Mouse (Mus musculus) kidney, embryonic 15.5 days (tissue): Measurements from ENCODE around the gene Rock2. TPM values are rescaled to one million over a fixed set of nuclear protein-coding genes. Genes with fewer than 3 reads are reported as not detected.

ENCODE experiments used
- ATAC-seq: fragments of 200-750 bp; cut with Nextera tagmentation; replicated peaks from 2 replicates; pipeline ENCODE4 v1.8.0; 2017; ENCODE audit warnings: moderate TSS enrichment; ENCODE audit not compliant: low FRiP score
- H3K27ac ChIP-seq: fragments of 300-500 bp; sonication (generic); 2 replicates; pipeline ENCODE4 v1.5.1; 2015; ENCODE audit warnings: mild to moderate bottlenecking, inconsistent platforms
- H3K27me3 ChIP-seq: fragments of 300-500 bp; sonication (generic); 2 replicates; pipeline ENCODE4 v1.6.1; 2015; ENCODE audit warnings: inconsistent platforms
- H3K36me3 ChIP-seq: fragments of 300-500 bp; sonication (generic); 2 replicates; pipeline ENCODE4 v1.6.1; 2015; ENCODE audit warnings: inconsistent platforms
- H3K4me1 ChIP-seq: fragments of 300-500 bp; sonication (generic); 2 replicates; pipeline ENCODE4 v1.6.1; 2015; ENCODE audit warnings: inconsistent platforms
- H3K4me2 ChIP-seq: fragments of 300-500 bp; sonication (generic); 2 replicates; pipeline ENCODE4 v1.6.1; 2015; ENCODE audit warnings: moderate library complexity, mild to moderate bottlenecking, inconsistent platforms
- H3K4me3 ChIP-seq: fragments of 300-500 bp; sonication (generic); replicated peaks from 2 replicates; pipeline ENCODE4 v1.5.1; 2015; ENCODE audit warnings: mild to moderate bottlenecking, inconsistent platforms
- H3K9ac ChIP-seq: fragments of 300-500 bp; sonication (generic); 2 replicates; pipeline ENCODE4 v1.6.1; 2015; ENCODE audit warnings: mild to moderate bottlenecking, inconsistent platforms
- H3K9me3 ChIP-seq: fragments of 300-500 bp; sonication (generic); replicated peaks from 2 replicates; pipeline ENCODE4 v1.6.1; 2016; ENCODE audit warnings: inconsistent platforms
- WGBS: fragments of 180-500 bp; shearing (Covaris S2); methylation state at CpG from one replicate; pipeline ENCODE4 v1.1.7; 2015; ENCODE audit warnings: mixed read lengths; 5-methylcytosine and 5-hydroxymethylcytosine counted together
- polyA plus RNA-seq: library from polyadenylated mRNA; unstranded; fragments of >200 nt; fragmentation: Nextera tagmentation; extraction: Ambion mirVana; gene quantifications from 2 replicates; pipeline ENCODE4 v1.2.1, GENCODE M21; 2015

The Rock2 gene
- polyA plus RNA-seq, 1 experiment from 2014 or later, result 16.6 TPM

DNA sequence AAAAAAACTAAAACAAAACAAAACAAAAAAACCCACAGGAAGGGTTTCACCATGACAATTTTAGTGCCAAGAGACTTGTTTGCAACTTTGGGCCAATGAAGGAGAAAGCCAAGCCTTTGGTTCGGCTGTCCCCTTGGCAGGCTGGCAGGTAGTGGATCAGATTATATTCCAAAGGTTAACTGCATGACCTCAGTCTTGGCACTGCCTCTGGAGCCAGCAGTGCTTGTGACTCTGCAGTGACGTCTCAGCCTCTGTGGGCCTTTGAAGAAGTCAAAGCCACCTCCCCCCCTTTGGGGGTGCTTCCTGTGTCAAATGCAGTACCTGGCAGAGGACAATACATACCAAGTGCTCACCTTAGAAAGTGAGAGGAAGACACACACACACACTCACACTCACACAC, 20.6 kb upstream of the Rock2 start:
- peaks cover 43% of the 10 kb centered on the region for H3K4me1 ChIP-seq
- WGBS, result 34% methylated on average over 2 of the region's 2 CpGs
- H3K4me2 ChIP-seq, result no peak overlapping the region
- ATAC-seq, result no peak
- no peak overlapping the region for H3K4me3 ChIP-seq
- no peaks in the 10 kb centered on the region for H3K27me3 ChIP-seq
- H3K9me3 ChIP-seq, result no peaks in the 10 kb centered on the region
- H3K27ac ChIP-seq, result no peak overlapping the region
- no peaks in the 10 kb centered on the region for H3K36me3 ChIP-seq
- no peak overlapping the region for H3K9ac ChIP-seq

DNA sequence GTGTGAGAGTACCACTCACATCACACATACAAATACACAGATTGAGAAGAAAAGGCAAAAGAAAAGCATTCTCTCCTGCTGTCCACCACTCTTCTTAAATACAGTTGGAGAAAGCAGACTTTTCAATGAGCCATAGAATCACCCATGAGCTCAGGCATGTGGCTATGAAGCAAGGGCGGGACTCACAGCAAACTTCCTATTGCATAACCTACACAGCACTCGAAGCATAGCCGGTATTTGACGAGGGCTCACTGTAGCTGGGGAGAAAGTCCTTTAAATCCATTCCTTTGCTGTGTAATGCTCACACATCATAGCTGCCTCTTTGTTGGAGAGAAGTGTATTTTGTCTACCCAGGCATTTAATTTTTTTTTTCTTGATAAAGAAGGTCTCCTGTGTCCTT, 19.4 kb upstream of the Rock2 start:
- no peak for ATAC-seq
- no peak overlapping the region for H3K4me3 ChIP-seq
- no peaks in the 10 kb centered on the region for H3K36me3 ChIP-seq
- no peak overlapping the region for H3K9ac ChIP-seq
- no peak overlapping the region for H3K27ac ChIP-seq
- no peaks in the 10 kb centered on the region for H3K27me3 ChIP-seq
- 61% methylated on average over 4 of the region's 4 CpGs for WGBS
- H3K4me2 ChIP-seq, result no peak overlapping the region
- no peaks in the 10 kb centered on the region for H3K9me3 ChIP-seq
- H3K4me1 ChIP-seq, result peaks cover 34% of the 10 kb centered on the region

DNA sequence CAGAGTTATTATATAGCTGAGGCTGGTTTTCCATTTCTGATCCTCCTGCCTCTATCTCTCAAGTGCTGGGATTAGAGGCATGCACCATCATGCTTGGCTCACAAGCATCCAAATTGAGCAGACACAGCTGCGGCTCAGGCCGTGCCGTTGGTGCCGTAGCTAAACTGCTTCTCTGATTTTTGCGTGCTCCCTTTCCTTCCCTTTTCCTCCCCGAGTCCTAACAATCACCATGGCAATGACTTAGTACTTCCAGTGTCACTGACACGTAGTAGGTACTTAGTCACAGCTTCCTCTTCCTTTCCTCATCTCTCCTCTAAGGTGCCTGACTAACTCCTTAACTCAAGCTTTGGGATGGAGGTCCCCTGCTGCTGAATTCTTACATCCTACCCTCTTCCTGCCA, 19.0 kb upstream of the Rock2 start:
- WGBS, result 71% methylated on average over 7 of the region's 7 CpGs
- Histone ChIP-seq H3K9ac (no peak overlapping the region), H3K36me3 (no peaks in the 10 kb centered on the region), H3K4me1 (peaks cover 30% of the 10 kb centered on the region), H3K9me3 (no peaks in the 10 kb centered on the region), H3K27ac (no peak overlapping the region), H3K4me2 (no peak overlapping the region), H3K4me3 (no peak overlapping the region), H3K27me3 (no peaks in the 10 kb centered on the region)
- no peak for ATAC-seq

DNA sequence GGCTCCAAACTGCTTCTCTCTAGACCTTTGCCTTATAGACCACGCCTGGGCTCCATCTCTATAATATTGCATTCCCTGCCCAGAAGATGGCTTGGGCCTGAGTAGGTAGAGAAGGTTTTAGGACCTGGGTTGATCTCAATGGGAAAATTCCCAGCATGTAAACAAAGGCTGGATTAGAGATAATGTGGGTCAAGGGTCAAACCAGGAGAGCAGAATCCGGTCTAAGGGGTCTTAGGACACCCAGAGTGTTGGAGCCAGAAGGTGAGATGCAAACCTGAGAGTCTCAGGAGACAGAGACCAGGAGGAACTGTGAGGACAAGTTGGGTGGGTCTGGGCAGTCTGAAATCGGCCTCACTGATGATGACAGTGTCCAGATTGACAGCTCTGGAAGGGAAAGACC, 18.0 kb upstream of the Rock2 start:
- 54% methylated on average over 3 of the region's 3 CpGs for WGBS
- no peak for ATAC-seq
- Histone ChIP-seq H3K4me1 (peaks cover 25% of the 10 kb centered on the region), H3K27ac (peak overlapping the region; percentile 61; the same call in 1 of the 2 replicates), H3K36me3 (no peaks in the 10 kb centered on the region), H3K27me3 (no peaks in the 10 kb centered on the region), H3K4me3 (no peak overlapping the region), H3K9ac (no peak overlapping the region), H3K9me3 (no peaks in the 10 kb centered on the region), H3K4me2 (no peak overlapping the region)

DNA sequence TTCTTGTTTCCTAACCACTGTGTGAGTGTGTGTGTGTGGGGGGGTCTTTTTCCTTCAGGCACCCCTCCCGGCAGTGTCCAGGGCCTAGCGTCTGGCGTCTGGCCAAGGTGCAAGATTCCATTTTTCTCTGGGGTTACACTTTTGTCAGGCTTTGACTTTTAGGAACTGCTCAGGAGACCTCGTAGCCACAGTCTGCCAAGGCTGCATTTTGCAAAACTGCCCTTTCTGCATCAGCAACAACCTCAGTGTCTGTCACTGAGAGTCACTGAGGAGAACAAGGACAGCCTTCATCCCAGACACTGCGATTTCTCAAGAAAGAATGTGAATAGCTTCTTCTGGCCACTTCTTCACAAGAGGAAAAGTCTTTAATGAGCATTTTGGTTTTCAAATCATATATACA, 17.6 kb upstream of the Rock2 start:
- no peak for ATAC-seq
- no peaks in the 10 kb centered on the region for H3K27me3 ChIP-seq
- H3K9ac ChIP-seq, result no peak overlapping the region
- H3K4me3 ChIP-seq, result no peak overlapping the region
- no peaks in the 10 kb centered on the region for H3K36me3 ChIP-seq
- peaks cover 25% of the 10 kb centered on the region for H3K4me1 ChIP-seq
- H3K9me3 ChIP-seq, result no peaks in the 10 kb centered on the region
- H3K27ac ChIP-seq, result peak overlapping the region; percentile 61
- no peak overlapping the region for H3K4me2 ChIP-seq
- WGBS, result 56% methylated on average over 5 of the region's 5 CpGs

DNA sequence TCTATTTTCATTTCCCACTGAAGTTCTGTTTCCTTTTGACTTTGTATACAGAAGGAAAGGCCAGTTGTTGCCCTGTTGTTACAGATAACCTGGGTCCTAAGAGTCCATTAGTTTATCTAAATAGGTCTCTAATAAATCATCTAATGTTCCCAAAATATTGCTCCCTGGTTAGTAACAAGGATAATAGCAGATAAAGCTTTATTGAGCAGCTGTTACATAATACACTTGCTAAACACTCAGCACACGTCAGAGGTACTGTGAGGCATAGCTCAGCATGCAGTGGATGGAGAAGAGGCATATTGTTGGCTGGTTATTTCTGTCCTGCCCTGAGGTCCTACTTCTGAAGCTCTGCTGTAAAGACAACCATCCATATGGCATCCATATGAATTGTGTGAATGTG, 17.0 kb upstream of the Rock2 start:
- H3K27ac ChIP-seq, result peak overlapping the region; percentile 61; the same call in 1 of the 2 replicates
- H3K4me1 ChIP-seq, result peaks cover 30% of the 10 kb centered on the region
- no peaks in the 10 kb centered on the region for H3K27me3 ChIP-seq
- no peaks in the 10 kb centered on the region for H3K9me3 ChIP-seq
- ATAC-seq, result no peak
- no peak overlapping the region for H3K4me2 ChIP-seq
- 57% methylated on average over 1 of the region's 1 CpGs for WGBS
- H3K9ac ChIP-seq, result no peak overlapping the region
- H3K4me3 ChIP-seq, result no peak overlapping the region
- no peaks in the 10 kb centered on the region for H3K36me3 ChIP-seq

DNA sequence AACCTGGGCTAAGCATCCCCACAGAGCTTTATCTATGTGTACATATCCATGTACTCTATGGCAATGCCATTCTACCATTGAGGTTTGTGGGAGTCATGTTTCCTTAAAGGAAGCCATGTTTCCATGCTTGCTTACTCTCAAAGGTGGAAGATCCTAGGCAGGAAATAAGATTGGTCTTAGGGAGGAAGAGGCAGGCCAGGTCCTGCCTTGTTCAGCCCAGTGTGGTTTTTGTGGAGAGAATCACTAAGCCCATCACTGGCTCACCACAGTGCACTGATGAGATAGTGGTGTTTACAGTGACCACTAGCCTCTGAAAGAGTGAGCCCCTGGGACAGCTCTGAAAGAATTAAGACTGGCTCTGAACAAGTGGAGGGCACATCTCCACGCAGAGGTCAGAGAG, 15.3 kb upstream of the Rock2 start:
- Histone ChIP-seq H3K4me1 (peaks cover 34% of the 10 kb centered on the region), H3K9ac (no peak overlapping the region)
- 90% methylated on average over 1 of the region's 1 CpGs for WGBS

DNA sequence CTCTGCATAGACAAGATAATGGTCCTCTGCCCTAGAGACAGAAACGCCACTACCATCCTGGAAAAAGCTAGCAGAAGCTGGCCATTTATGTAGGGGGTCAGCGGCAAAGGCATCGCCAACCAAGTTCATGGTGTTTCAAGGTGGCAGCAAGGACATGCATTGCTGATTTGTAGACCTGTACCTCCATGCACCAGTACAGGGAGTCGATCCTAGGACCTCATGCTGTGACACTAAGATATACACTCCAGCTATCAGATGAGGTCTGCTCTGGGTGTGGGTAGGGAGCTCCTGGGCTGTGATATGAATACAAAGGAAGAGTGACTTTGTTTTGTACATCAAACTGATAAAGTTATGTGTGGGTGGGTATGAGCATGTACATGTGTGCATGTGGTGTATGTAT, 14.6 kb upstream of the Rock2 start:
- no peak for ATAC-seq
- no peak overlapping the region for H3K27ac ChIP-seq

More for the DNA sequence above, 15.3 kb upstream of the Rock2 start:
- H3K9me3 ChIP-seq, result no peaks in the 10 kb centered on the region
- H3K27ac ChIP-seq, result no peak overlapping the region
- ATAC-seq, result no peak
- no peaks in the 10 kb centered on the region for H3K36me3 ChIP-seq
- no peak overlapping the region for H3K4me3 ChIP-seq
- H3K4me2 ChIP-seq, result no peak overlapping the region
- H3K27me3 ChIP-seq, result no peaks in the 10 kb centered on the region

DNA sequence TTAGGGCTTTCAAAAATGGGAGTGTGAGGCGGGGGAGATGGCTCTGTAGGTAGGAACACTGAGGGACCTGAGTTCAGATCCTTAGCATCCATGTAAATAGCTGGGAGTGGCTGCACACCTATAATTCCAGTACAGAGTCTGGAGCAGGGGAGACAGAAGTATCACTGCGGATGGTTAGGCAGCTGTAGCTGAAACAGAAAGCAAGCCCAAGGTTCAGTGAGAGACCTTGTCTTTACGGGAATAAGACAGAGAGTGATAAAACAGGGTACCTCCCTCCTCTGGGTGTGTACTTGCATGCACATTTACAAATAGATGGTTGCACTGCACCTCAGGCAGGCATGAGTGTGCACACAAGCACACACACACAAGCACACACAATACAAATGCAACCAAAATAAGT, 12.3 kb upstream of the Rock2 start:
- ATAC-seq, result no peak
- no peaks in the 10 kb centered on the region for H3K9me3 ChIP-seq
- no peak overlapping the region for H3K27ac ChIP-seq
- no peak overlapping the region for H3K4me3 ChIP-seq
- WGBS, result 78% methylated on average over 3 of the region's 3 CpGs
- H3K36me3 ChIP-seq, result no peaks in the 10 kb centered on the region
- no peak overlapping the region for H3K4me2 ChIP-seq
- H3K27me3 ChIP-seq, result no peaks in the 10 kb centered on the region
- H3K4me1 ChIP-seq, result peaks cover 17% of the 10 kb centered on the region
- H3K9ac ChIP-seq, result no peak overlapping the region

More for the DNA sequence above, 14.6 kb upstream of the Rock2 start:
- Histone ChIP-seq H3K4me3 (no peak overlapping the region), H3K4me1 (peaks cover 32% of the 10 kb centered on the region), H3K9ac (no peak overlapping the region), H3K4me2 (no peak overlapping the region), H3K36me3 (no peaks in the 10 kb centered on the region), H3K27me3 (no peaks in the 10 kb centered on the region), H3K9me3 (no peaks in the 10 kb centered on the region)
- 91% methylated on average over 4 of the region's 4 CpGs for WGBS

DNA sequence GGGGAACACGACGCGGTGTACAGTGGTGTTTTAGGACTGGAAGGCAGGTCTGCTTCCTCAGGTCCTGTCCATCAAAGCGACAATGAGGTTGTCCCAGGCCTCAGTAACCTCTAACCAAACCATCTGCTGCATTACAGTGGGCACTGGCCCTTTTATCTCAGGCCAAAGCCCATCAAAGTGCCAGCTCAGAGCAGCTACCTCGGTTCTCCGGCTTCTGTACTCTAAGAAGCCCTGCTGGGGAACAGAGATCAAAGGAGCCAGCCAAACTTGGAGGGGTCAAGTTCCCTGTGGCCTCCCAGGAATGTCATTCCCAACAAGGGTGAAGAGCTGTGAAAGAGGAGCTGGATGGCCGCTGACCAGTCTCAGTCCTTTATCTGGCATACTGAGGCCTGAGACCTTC, 11.6 kb upstream of the Rock2 start:
- Histone ChIP-seq H3K9me3 (no peaks in the 10 kb centered on the region), H3K4me2 (no peak overlapping the region), H3K27me3 (0 out of 2 replicates have a peak, but pooled peaks cover 3% of the 10 kb centered on the region), H3K27ac (no peak overlapping the region), H3K36me3 (no peaks in the 10 kb centered on the region), H3K4me3 (no peak overlapping the region), H3K9ac (no peak overlapping the region), H3K4me1 (peaks cover 16% of the 10 kb centered on the region)
- WGBS, result 60% methylated on average over 7 of the region's 7 CpGs
- peak; percentile 22; the same call in 1 of the 2 replicates for ATAC-seq

DNA sequence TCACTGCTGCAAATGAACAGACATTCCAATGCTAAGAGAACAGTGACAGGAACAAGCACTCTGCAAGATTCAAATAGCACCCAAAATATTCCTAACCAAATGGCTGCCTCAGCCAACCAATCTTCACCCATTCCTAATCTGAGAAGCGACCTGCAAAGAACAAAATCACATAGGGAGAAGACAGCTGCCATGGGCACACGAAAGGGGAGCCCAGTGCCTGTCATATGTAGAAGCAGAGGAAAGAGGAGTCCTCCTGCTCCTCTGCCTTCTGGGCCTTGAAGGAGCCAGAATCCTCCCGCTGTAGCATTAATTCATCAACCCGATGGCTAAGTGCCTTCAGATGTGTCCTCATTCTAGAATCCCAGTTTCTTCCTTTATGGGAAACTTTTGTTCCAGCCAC, 10.2 kb upstream of the Rock2 start:
- ATAC-seq, result no peak
- 94% methylated on average over 4 of the region's 4 CpGs for whole genome bisulfite sequencing

DNA sequence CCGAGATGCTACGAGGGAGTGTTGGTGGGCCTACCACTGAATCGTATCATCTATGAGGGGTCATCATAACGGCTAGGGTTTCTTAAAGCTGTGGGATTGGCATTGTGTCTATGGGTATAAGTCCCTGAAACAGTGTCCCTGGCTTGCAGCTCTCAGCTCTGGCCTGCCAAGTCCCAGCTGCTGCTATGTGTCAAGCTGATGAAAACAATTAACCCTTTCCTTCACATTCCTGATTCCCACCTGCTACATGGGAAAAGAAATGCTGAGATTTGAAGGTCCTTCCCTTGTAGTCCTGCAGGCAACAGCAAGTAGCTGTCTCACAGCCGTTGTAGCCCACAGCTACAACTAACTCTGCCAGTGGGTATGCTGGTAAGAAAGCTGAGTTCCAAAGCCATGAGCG, 8.3 kb upstream of the Rock2 start:
- no peaks in the 10 kb centered on the region for H3K9me3 ChIP-seq
- H3K27me3 ChIP-seq, result 0 out of 2 replicates have a peak, but pooled peaks cover 3% of the 10 kb centered on the region
- no peak overlapping the region for H3K4me3 ChIP-seq
- no peak overlapping the region for H3K27ac ChIP-seq
- no peak for ATAC-seq
- WGBS, result 88% methylated on average over 6 of the region's 6 CpGs
- H3K9ac ChIP-seq, result no peak overlapping the region
- no peaks in the 10 kb centered on the region for H3K36me3 ChIP-seq
- H3K4me1 ChIP-seq, result peaks cover 16% of the 10 kb centered on the region
- no peak overlapping the region for H3K4me2 ChIP-seq

More for the DNA sequence above, 10.2 kb upstream of the Rock2 start:
- Histone ChIP-seq H3K4me2 (no peak overlapping the region), H3K27ac (no peak overlapping the region), H3K4me3 (no peak overlapping the region), H3K9me3 (no peaks in the 10 kb centered on the region), H3K4me1 (peaks cover 16% of the 10 kb centered on the region), H3K9ac (no peak overlapping the region), H3K27me3 (0 out of 2 replicates have a peak, but pooled peaks cover 3% of the 10 kb centered on the region), H3K36me3 (no peaks in the 10 kb centered on the region)

DNA sequence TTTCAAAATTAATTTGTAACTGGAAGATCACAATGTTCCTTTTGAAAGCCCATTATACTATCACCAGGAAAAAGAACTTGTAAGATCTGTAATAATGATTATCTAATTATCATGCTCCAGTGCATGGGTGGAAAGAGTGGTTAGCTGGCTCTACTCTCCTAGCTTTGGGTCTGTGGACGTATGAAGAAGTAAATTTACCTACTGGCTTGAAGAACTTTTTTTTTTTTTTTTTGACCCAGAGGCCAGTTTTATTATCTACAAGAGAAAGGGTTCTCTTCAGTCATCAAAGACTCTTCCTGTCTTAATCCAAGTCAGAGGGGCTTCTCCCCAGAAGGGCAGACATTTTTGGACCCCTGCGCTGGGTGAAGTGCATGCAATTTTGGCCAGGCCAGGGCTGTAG, 1.7 kb upstream of the Rock2 start:
- WGBS, result 84% methylated on average over 2 of the region's 2 CpGs
- no peaks in the 10 kb centered on the region for H3K27me3 ChIP-seq
- H3K4me2 ChIP-seq, result no peak overlapping the region
- no peaks in the 10 kb centered on the region for H3K36me3 ChIP-seq
- ATAC-seq, result no peak
- H3K9me3 ChIP-seq, result no peaks in the 10 kb centered on the region
- peak overlapping the region; percentile 98 for H3K27ac ChIP-seq
- peaks cover 28% of the 10 kb centered on the region for H3K4me1 ChIP-seq
- H3K9ac ChIP-seq, result no peak overlapping the region
- no peak overlapping the region for H3K4me3 ChIP-seq
